Mouse (Mus musculus): ENCODE results near the gene Atp8a2. TPM values are rescaled to one million over a fixed set of nuclear protein-coding genes. Genes with fewer than 3 reads are reported as not detected.

Gene Atp8a2
- polyA plus RNA-seq, 1 experiment from 2014 or later, result 23.8 TPM

- Histone ChIP-seq H3K27me3 (replicated peaks) (no peaks in the 10 kb centered on the region), H3K4me2 (replicated peaks) (no peak overlapping the region), H3K27ac (no peak overlapping the region), H3K36me3 (no peaks in the 10 kb centered on the region), H3K9me3 (no peaks in the 10 kb centered on the region), H3K4me1 (no peaks in the 10 kb centered on the region), H3K9ac (no peak overlapping the region), H3K4me3 (no peak overlapping the region)
- WGBS, result 71% methylated on average over 5 of the region's 5 CpGs
- no peak for ATAC-seq (ENCODE audit: low FRiP score, low read depth)
Measured at GRCm38 (mm10) chr14:59604002-59604645, 592.9 kb downstream of the Atp8a2 start.

GRCm38 (mm10) chr14:59598260-59598627, 598.7 kb downstream of the Atp8a2 start:
- no peaks in the 10 kb centered on the region for H3K36me3 ChIP-seq
- H3K9me3 ChIP-seq, result no peaks in the 10 kb centered on the region
- peak; percentile 57 for ATAC-seq (ENCODE audit: low FRiP score, low read depth)
- peak overlapping the region; percentile 97 for H3K4me2 ChIP-seq (replicated peaks)
- peaks cover 9% of the 10 kb centered on the region for H3K4me1 ChIP-seq
- peak overlapping the region; percentile 86 for H3K4me3 ChIP-seq
- peak overlapping the region; percentile 84 for H3K9ac ChIP-seq
- no peaks in the 10 kb centered on the region for H3K27me3 ChIP-seq (replicated peaks)
- H3K27ac ChIP-seq, result peak overlapping the region; percentile 53; the same call in 1 of the 2 replicates
- 7% methylated on average over 8 of the region's 8 CpGs for WGBS

- peaks cover 9% of the 10 kb centered on the region for H3K4me1 ChIP-seq
- peak within 1 kb of the TSS; percentile 86 for H3K4me3 ChIP-seq
- H3K36me3 ChIP-seq, result no peaks in the 10 kb centered on the region
- peak within 1 kb of the TSS; percentile 84 for H3K9ac ChIP-seq
- WGBS, result under 1% methylated on average over 47 of the region's 48 CpGs
- no peaks in the 10 kb centered on the region for H3K27me3 ChIP-seq (replicated peaks)
- no peaks in the 10 kb centered on the region for H3K9me3 ChIP-seq
- peak within 1 kb of the TSS; percentile 53; the same call in 1 of the 2 replicates for H3K27ac ChIP-seq
- ATAC-seq (ENCODE audit: low FRiP score, low read depth), result peak; percentile 93
- peak within 1 kb of the TSS; percentile 97 for H3K4me2 ChIP-seq (replicated peaks)
Measured at GRCm38 (mm10) chr14:59597398-59598259, 599.4 kb downstream of the Atp8a2 start, which contains the start of gene Cdadc1. Cdadc1 (minus strand) TSS chr14:59597959.

GRCm38 (mm10) chr14:59594988-59595387, 602.0 kb downstream of the Atp8a2 start:
- Histone ChIP-seq H3K4me3 (no peak overlapping the region), H3K4me2 (replicated peaks) (no peak overlapping the region), H3K9ac (no peak overlapping the region), H3K27ac (no peak overlapping the region), H3K27me3 (replicated peaks) (no peaks in the 10 kb centered on the region), H3K9me3 (no peaks in the 10 kb centered on the region), H3K4me1 (peaks cover 9% of the 10 kb centered on the region), H3K36me3 (0 out of 2 replicates have a peak, but pooled peaks cover 4% of the 10 kb centered on the region)
- ATAC-seq (ENCODE audit: low FRiP score, low read depth), result no peak
- 93% methylated on average over 3 of the region's 3 CpGs for WGBS

GRCm38 (mm10) chr14:59592593-59592992, 604.4 kb downstream of the Atp8a2 start:
- WGBS, result 75% methylated on average over 3 of the region's 3 CpGs
- no peaks in the 10 kb centered on the region for H3K9me3 ChIP-seq
- peaks cover 24% of the 10 kb centered on the region for H3K36me3 ChIP-seq
- no peak overlapping the region for H3K4me3 ChIP-seq
- H3K4me1 ChIP-seq, result peaks cover 9% of the 10 kb centered on the region
- H3K27me3 ChIP-seq (replicated peaks), result no peaks in the 10 kb centered on the region
- H3K27ac ChIP-seq, result no peak overlapping the region
- H3K9ac ChIP-seq, result no peak overlapping the region
- H3K4me2 ChIP-seq (replicated peaks), result no peak overlapping the region
- no peak for ATAC-seq (ENCODE audit: low FRiP score, low read depth)

GRCm38 (mm10) chr14:59591901-59592300, 605.1 kb downstream of the Atp8a2 start:
- Histone ChIP-seq H3K4me3 (no peak overlapping the region), H3K4me2 (replicated peaks) (no peak overlapping the region), H3K27me3 (replicated peaks) (no peaks in the 10 kb centered on the region), H3K9me3 (no peaks in the 10 kb centered on the region), H3K36me3 (peaks cover 24% of the 10 kb centered on the region), H3K4me1 (peaks cover 4% of the 10 kb centered on the region), H3K9ac (no peak overlapping the region), H3K27ac (no peak overlapping the region)
- ATAC-seq (ENCODE audit: low FRiP score, low read depth), result no peak
- WGBS, result 62% methylated on average over 8 of the region's 8 CpGs

- Histone ChIP-seq H3K36me3 (peaks cover 37% of the 10 kb centered on the region), H3K4me2 (replicated peaks) (no peak overlapping the region), H3K9ac (no peak overlapping the region), H3K4me3 (no peak overlapping the region), H3K27me3 (replicated peaks) (no peaks in the 10 kb centered on the region), H3K27ac (no peak overlapping the region), H3K4me1 (no peaks in the 10 kb centered on the region), H3K9me3 (no peaks in the 10 kb centered on the region)
- 89% methylated on average over 1 of the region's 1 CpGs for WGBS
- no peak for ATAC-seq (ENCODE audit: low FRiP score, low read depth)
Measured at GRCm38 (mm10) chr14:59590614-59591013, 606.4 kb downstream of the Atp8a2 start.

MicroRNAs encoded within 50 kb of the gene (microRNA counts, 519-probe panel; counts per million panel counts)
- microRNA mmu-miR-719, result 342 counts per million, percentile 67 among the panel's probes with 10 or more counts

Small RNA genes within 50 kb of the gene (microRNA-seq; reads per million reads assigned to microRNA genes)
- not detected for gene Mir719

Other genes starting within 250 kb of the Atp8a2 start
- gene Nupl1, start 54.3 kb upstream of the Atp8a2 start, polyA plus RNA-seq (2016; fragmentation: Nextera tagmentation; extraction: Ambion mirVana), result not detected in 2 replicates
- 61.3 and 70.2 TPM in 2 replicates for gene Gm49336, start 54.3 kb upstream of the Atp8a2 start, polyA plus RNA-seq (2016; fragmentation: Nextera tagmentation; extraction: Ambion mirVana)
- gene Mtmr6, start 68.0 kb upstream of the Atp8a2 start, polyA plus RNA-seq (2016; fragmentation: Nextera tagmentation; extraction: Ambion mirVana), result 54.3 and 59.7 TPM in 2 replicates
- gene Amer2, start 176.1 kb upstream of the Atp8a2 start, polyA plus RNA-seq (2016; fragmentation: Nextera tagmentation; extraction: Ambion mirVana), result 31.1 and 34.7 TPM in 2 replicates

Measured in neural tube, embryonic 12.5 days (tissue).